ENCODE assay signal across 19 mouse cellular contexts in the genomic region with DNA sequence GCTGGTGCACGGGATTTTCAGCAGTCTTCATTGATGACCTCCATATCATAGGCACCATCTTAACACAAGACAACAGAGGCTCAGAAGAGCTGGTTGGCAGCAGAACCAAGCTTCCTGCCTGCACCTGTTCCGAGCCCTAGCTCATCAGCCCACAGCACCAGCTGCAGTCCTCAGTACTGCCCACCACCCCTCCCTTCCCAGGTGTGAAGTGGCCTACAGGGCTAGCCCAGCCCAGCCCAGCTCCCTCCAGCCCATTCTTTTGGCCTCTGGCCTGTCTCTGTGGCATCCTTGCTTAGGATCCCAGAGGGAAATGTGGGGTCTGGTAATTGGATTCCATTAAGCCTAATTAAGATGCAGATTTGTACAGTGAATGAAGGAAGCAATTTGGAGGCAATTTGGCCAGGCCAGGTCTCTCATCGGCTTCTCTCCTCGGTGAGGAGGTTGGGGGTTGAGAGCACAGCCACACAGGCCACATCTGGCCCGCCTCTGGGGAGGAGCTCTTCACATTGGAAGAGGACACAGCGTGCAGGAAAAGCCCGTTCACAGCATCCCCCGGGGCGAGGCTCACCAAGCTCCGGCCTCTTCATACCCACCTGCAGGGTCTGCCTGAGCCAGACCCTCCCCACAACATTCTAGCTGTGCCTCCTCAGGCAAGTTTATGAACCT. TPM values are rescaled to one million over a fixed set of nuclear protein-coding genes. Genes with fewer than 3 reads are reported as not detected.
A peak's percentile ranks its signal among the peaks of the same experiment; 100 is the strongest.
DNase-seq lines count a peak whose midpoint lies in the region; ATAC-seq and TF ChIP-seq lines count a peak whose summit lies in the region.
"Had no signal": no experiment of that assay in that cellular context is flagged by ENCODE, and none has a peak within 500 bp of the region (broad histone marks: within the 10 kb centered on the region; RNA-seq: fewer than 3 reads in every experiment).

No protein-coding gene starts in this region.

- H3K27me3 ChIP-seq in hindbrain, embryonic 11.5 days (ENCODE audit: control insufficient read depth, insufficient read depth, low read length): no peaks in the 10 kb centered on the region
- H3K27me3 ChIP-seq in hindbrain, embryonic 10.5 days (ENCODE audit: insufficient read depth, poor library complexity, severe bottlenecking): no peaks in the 10 kb centered on the region
- no peaks in the 10 kb centered on the region for H3K27me3 ChIP-seq in hindbrain, embryonic 15.5 days
- no peaks in the 10 kb centered on the region for H3K27me3 ChIP-seq in stomach, postnatal 0 days (ENCODE audit: control insufficient read depth, insufficient read depth, low read length)
- peaks cover 3% of the 10 kb centered on the region; the same call in 1 of the 2 replicates for H3K27me3 ChIP-seq in lung, postnatal 0 days (replicated peaks; ENCODE audit: insufficient read depth, low read length)
- H3K27me3 ChIP-seq: embryonic facial prominence, embryonic 12.5 days; liver, embryonic 12.5 days had no signal

- no peaks in the 10 kb centered on the region for H3K36me3 ChIP-seq in hindbrain, embryonic 11.5 days (ENCODE audit: control insufficient read depth, insufficient read depth, low read length)
- H3K36me3 ChIP-seq in hindbrain, embryonic 10.5 days: no peaks in the 10 kb centered on the region
- no peaks in the 10 kb centered on the region for H3K36me3 ChIP-seq in hindbrain, embryonic 15.5 days
- H3K36me3 ChIP-seq in stomach, postnatal 0 days (ENCODE audit: control insufficient read depth, insufficient read depth, low read length): no peaks in the 10 kb centered on the region
- no peaks in the 10 kb centered on the region for H3K36me3 ChIP-seq in lung, postnatal 0 days (ENCODE audit: insufficient read depth, low read length)
- H3K36me3 ChIP-seq: embryonic facial prominence, embryonic 12.5 days; liver, embryonic 12.5 days had no signal

- H3K4me3 ChIP-seq in hindbrain, embryonic 11.5 days (ENCODE audit: low read depth, low read length): no peak overlapping the region
- H3K4me3 ChIP-seq in hindbrain, embryonic 10.5 days: no peak overlapping the region
- no peak overlapping the region for H3K4me3 ChIP-seq in hindbrain, embryonic 15.5 days
- H3K4me3 ChIP-seq in stomach, postnatal 0 days (ENCODE audit: low read depth, low read length): no peak overlapping the region
- H3K4me3 ChIP-seq in lung, postnatal 0 days (ENCODE audit: low read depth, low read length): no peak overlapping the region
- H3K4me3 ChIP-seq: embryonic facial prominence, embryonic 12.5 days; erythroblast, embryonic 14.5 days; liver, embryonic 12.5 days had no signal

- H3K27ac ChIP-seq in hindbrain, embryonic 11.5 days (ENCODE audit: low read depth, low read length): no peak overlapping the region
- no peak overlapping the region for H3K27ac ChIP-seq in hindbrain, embryonic 10.5 days
- no peak overlapping the region for H3K27ac ChIP-seq in hindbrain, embryonic 15.5 days (replicated peaks)
- no peak overlapping the region for H3K27ac ChIP-seq in stomach, postnatal 0 days (replicated peaks)
- no peak overlapping the region for H3K27ac ChIP-seq in lung, postnatal 0 days (ENCODE audit: low read length)
- H3K27ac ChIP-seq: embryonic facial prominence, embryonic 12.5 days; liver, embryonic 12.5 days had no signal

- WGBS in hindbrain, embryonic 11.5 days: 57% methylated on average over 10 of the region's 10 CpGs
- 63% methylated on average over 10 of the region's 10 CpGs for WGBS in hindbrain, embryonic 10.5 days
- WGBS in hindbrain, embryonic 15.5 days: 43% methylated on average over 10 of the region's 10 CpGs
- 56% methylated on average over 10 of the region's 10 CpGs for WGBS in stomach, postnatal 0 days
- WGBS in lung, postnatal 0 days: 58% methylated on average over 10 of the region's 10 CpGs

- H3K4me2 ChIP-seq in hindbrain, embryonic 11.5 days (replicated peaks; ENCODE audit: low read depth, low read length): no peak overlapping the region
- H3K4me2 ChIP-seq in hindbrain, embryonic 15.5 days: no peak overlapping the region
- H3K4me2 ChIP-seq in stomach, postnatal 0 days (replicated peaks; ENCODE audit: low read depth): no peak overlapping the region
- no peak overlapping the region for H3K4me2 ChIP-seq in lung, postnatal 0 days (replicated peaks; ENCODE audit: low read depth, low read length)
- H3K4me2 ChIP-seq: embryonic facial prominence, embryonic 12.5 days; liver, embryonic 12.5 days had no signal

- H3K9ac ChIP-seq in hindbrain, embryonic 11.5 days (ENCODE audit: low read depth, low read length): no peak overlapping the region
- H3K9ac ChIP-seq in hindbrain, embryonic 15.5 days: no peak overlapping the region
- no peak overlapping the region for H3K9ac ChIP-seq in stomach, postnatal 0 days (ENCODE audit: low read length)
- no peak overlapping the region for H3K9ac ChIP-seq in lung, postnatal 0 days (replicated peaks; ENCODE audit: low read depth)
- H3K9ac ChIP-seq: embryonic facial prominence, embryonic 12.5 days; liver, embryonic 12.5 days had no signal

- peak; percentile 27; the same call in 1 of the 2 replicates for ATAC-seq in hindbrain, embryonic 11.5 days (ENCODE audit: low FRiP score)
- ATAC-seq in hindbrain, embryonic 15.5 days (ENCODE audit: low FRiP score, low read depth): 0 out of 2 replicates have a peak, but pooled peaks have one; percentile 24
- ATAC-seq in stomach, postnatal 0 days (ENCODE audit: low FRiP score, low TSS enrichment): 0 out of 2 replicates have a peak, but pooled peaks have one; percentile 42
- no peak for ATAC-seq in lung, postnatal 0 days
- ATAC-seq: intestine, embryonic 16.5 days; liver, embryonic 12.5 days had no signal

- 0 out of 2 replicates have a peak, but pooled peaks cover 3% of the 10 kb centered on the region for H3K9me3 ChIP-seq in hindbrain, embryonic 11.5 days (ENCODE audit: control insufficient read depth, low read length)
- H3K9me3 ChIP-seq in hindbrain, embryonic 10.5 days: peaks cover 7% of the 10 kb centered on the region; the same call in 1 of the 2 replicates
- peaks cover 3% of the 10 kb centered on the region; the same call in 1 of the 2 replicates for H3K9me3 ChIP-seq in hindbrain, embryonic 15.5 days
- no peaks in the 10 kb centered on the region for H3K9me3 ChIP-seq in stomach, postnatal 0 days (ENCODE audit: control insufficient read depth, low read length)
- no peaks in the 10 kb centered on the region for H3K9me3 ChIP-seq in lung, postnatal 0 days (ENCODE audit: low read length)
- H3K9me3 ChIP-seq: embryonic facial prominence, embryonic 12.5 days; liver, embryonic 12.5 days had no signal

- H3K4me1 ChIP-seq in hindbrain, embryonic 11.5 days (replicated peaks; ENCODE audit: control insufficient read depth, insufficient read depth, low read length): no peaks in the 10 kb centered on the region
- peaks cover 13% of the 10 kb centered on the region for H3K4me1 ChIP-seq in hindbrain, embryonic 10.5 days (replicated peaks)
- no peaks in the 10 kb centered on the region; the same call in 1 of the 2 replicates for H3K4me1 ChIP-seq in hindbrain, embryonic 15.5 days (replicated peaks)
- H3K4me1 ChIP-seq in stomach, postnatal 0 days (replicated peaks; ENCODE audit: control insufficient read depth, insufficient read depth): no peaks in the 10 kb centered on the region
- H3K4me1 ChIP-seq in lung, postnatal 0 days (ENCODE audit: insufficient read depth, low read depth, low read length): no peaks in the 10 kb centered on the region
- H3K4me1 ChIP-seq: embryonic facial prominence, embryonic 12.5 days; liver, embryonic 12.5 days had no signal

- TF ChIP-seq CTCF in stomach, postnatal 0 days (IDR thresholded peaks at IDR 0.05; ENCODE audit: low read depth): no peak
- no peak for TF ChIP-seq CTCF in lung, postnatal 0 days (IDR thresholded peaks at IDR 0.05)

- TF ChIP-seq EP300 in stomach, postnatal 0 days (optimal IDR thresholded peaks at IDR 0.05): no peak
- no peak for TF ChIP-seq EP300 in lung, postnatal 0 days (IDR thresholded peaks at IDR 0.05)

- DNase-seq in hindbrain, embryonic 11.5 days (ENCODE audit: low spot score): no peak
- no peak for DNase-seq in hindbrain, embryonic 10.5 days (ENCODE audit: low spot score)
- DNase-seq in retina, postnatal 1 day: peak; percentile 46
- DNase-seq in retina, embryonic 14.5 days (ENCODE audit: low spot score): no peak
- no peak for DNase-seq in stomach, postnatal 0 days (ENCODE audit: low spot score)
- no peak for DNase-seq in lung, postnatal 0 days (ENCODE audit: low spot score)
- DNase-seq: adrenal gland, postnatal 36 days; cerebellum, adult 9-11 months; gastrocnemius, postnatal 10 days; heart, adult 18-20 months; heart, postnatal 36 days; lung, adult 2 months; lung, postnatal 4 days had no signal

RNA-seq across cellular contexts. Expression of gene Hrh1, which starts 43.2 kb away (rescaled TPM):
- 0.08 and 0.35 TPM in 2 replicates for polyA plus RNA-seq in hindbrain, embryonic 11.5 days (2014; fragmentation: Nextera tagmentation; extraction: Ambion mirVana)
- 0.16 and 0.22 TPM in 2 replicates for polyA plus RNA-seq in hindbrain, embryonic 10.5 days (2016; fragmentation: Nextera tagmentation; extraction: Ambion mirVana)
- polyA plus RNA-seq in hindbrain, embryonic 15.5 days (2015; fragmentation: Nextera tagmentation; extraction: Ambion mirVana): 1.0 and 1.4 TPM in 2 replicates
- 0.06 TPM in 2 replicates for polyA plus RNA-seq in stomach, postnatal 0 days (2015; fragmentation: Nextera tagmentation; extraction: Ambion mirVana)
- polyA plus RNA-seq in lung, postnatal 0 days (2015; fragmentation: Nextera tagmentation; extraction: Ambion mirVana): 0.05 and 0.19 TPM in 2 replicates
- polyA plus RNA-seq: limb, embryonic 11.5 days; liver, embryonic 12.5 days had no signal
